Mouse (Mus musculus) heart, postnatal 0 days (tissue): ENCODE measurements around the gene Gm42906. TPM values are rescaled to one million over a fixed set of nuclear protein-coding genes. Genes with fewer than 3 reads are reported as not detected.

Source experiments
- ATAC-seq: fragments of 200-750 bp; cut with Nextera tagmentation; 2 replicates; pipeline ENCODE4 v1.8.0; 2017; ENCODE audit warnings: low read depth, moderate number of reproducible peaks, moderate library complexity; ENCODE audit not compliant: insufficient read depth
- DNase-seq: peaks from one replicate; pipeline ENCODE4 v3.0.0-alpha.2; 2016; ENCODE audit warnings: low spot score
- H3K27ac ChIP-seq: fragments of 300-500 bp; sonication (generic); 2 replicates; pipeline ENCODE4 v1.5.1; 2014; ENCODE audit warnings: low read depth, mild to moderate bottlenecking
- H3K27me3 ChIP-seq: fragments of 300-500 bp; sonication (generic); 2 replicates; pipeline ENCODE4 v1.6.1; 2014; ENCODE audit warnings: low read length, mixed read lengths; ENCODE audit not compliant: control insufficient read depth, insufficient read depth
- H3K36me3 ChIP-seq: fragments of 300-500 bp; sonication (generic); replicated peaks from 2 replicates; pipeline ENCODE4 v1.6.1; 2014; ENCODE audit warnings: low read length, mixed read lengths; ENCODE audit not compliant: control insufficient read depth, insufficient read depth
- H3K4me1 ChIP-seq: fragments of 300-500 bp; sonication (generic); 2 replicates; pipeline ENCODE4 v1.6.1; 2014; ENCODE audit warnings: antibody characterized with exemption; ENCODE audit not compliant: control insufficient read depth, insufficient read depth
- H3K4me2 ChIP-seq: fragments of 300-500 bp; sonication (generic); 2 replicates; pipeline ENCODE4 v1.6.1; 2014; ENCODE audit warnings: low read depth, mild to moderate bottlenecking, low read length, moderate library complexity
- H3K4me3 ChIP-seq: fragments of 300-500 bp; sonication (generic); 2 replicates; pipeline ENCODE4 v1.5.1; 2014; ENCODE audit warnings: low read depth, low read length
- H3K9ac ChIP-seq: fragments of 300-500 bp; sonication (generic); replicated peaks from 2 replicates; pipeline ENCODE4 v1.6.1; 2014; ENCODE audit warnings: low read depth, low read length, mixed read lengths
- H3K9me3 ChIP-seq: fragments of 300-500 bp; sonication (generic); replicated peaks from 2 replicates; pipeline ENCODE4 v1.6.1; 2016; ENCODE audit warnings: low read length; ENCODE audit not compliant: control insufficient read depth
- CTCF ChIP-seq: IDR thresholded peaks from 2 replicates; pipeline ENCODE4 v1.5.1; 2016; ENCODE audit warnings: antibody characterized with exemption, control low read depth, low read depth
- EP300 ChIP-seq: IDR thresholded peaks from 2 replicates; pipeline ENCODE4 v1.6.1; 2016; ENCODE audit warnings: antibody characterized with exemption, low read depth
- WGBS: fragments of 180-500 bp; shearing (Covaris S2); extraction: QIAGEN DNeasy Blood & Tissue Kit; methylation state at CpG from one replicate; pipeline ENCODE4 v1.1.7; 2014; 5-methylcytosine and 5-hydroxymethylcytosine counted together
- polyA plus RNA-seq: library from polyadenylated mRNA; unstranded; fragments of >200 nt; fragmentation: Nextera tagmentation; extraction: Ambion mirVana; gene quantifications from 2 replicates; pipeline ENCODE4 v1.2.1, GENCODE M21; 2015
- total RNA-seq: library from RNA; depleted of rRNA; stranded (reverse); fragments of >200 nt; gene quantifications from 2 replicates; pipeline ENCODE4 v1.2.3, GENCODE M21; 2014; ENCODE audit warnings: low replicate concordance

Gm42906 gene
- total and polyA plus RNA-seq, 2 experiments from 2014 or later = not detected

DNA sequence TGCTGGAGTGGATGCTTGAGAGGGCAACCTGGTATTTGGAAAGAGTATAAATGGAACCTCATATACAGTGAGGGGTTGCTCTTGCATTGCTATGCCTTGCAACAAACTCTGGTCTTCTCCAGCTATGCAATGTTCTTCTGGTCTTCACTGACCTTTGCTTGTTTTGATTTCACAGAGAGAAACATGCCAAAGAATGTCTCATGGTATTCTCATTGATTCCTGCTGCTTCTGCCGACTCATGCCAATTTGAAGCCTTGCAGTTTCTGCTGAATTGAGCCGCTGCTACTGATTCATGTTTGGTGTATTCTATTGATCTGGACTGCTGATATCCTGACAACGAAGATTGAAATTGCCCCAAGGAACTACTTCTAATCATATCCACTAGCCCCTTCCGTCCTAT lies 134.4 kb downstream of the Gm42906 start:
- Histone ChIP-seq H3K27ac (no peak overlapping the region), H3K4me3 (no peak overlapping the region), H3K27me3 (no peaks in the 10 kb centered on the region), H3K9me3 (no peaks in the 10 kb centered on the region), H3K36me3 (no peaks in the 10 kb centered on the region), H3K4me2 (no peak overlapping the region), H3K4me1 (no peaks in the 10 kb centered on the region), H3K9ac (no peak overlapping the region)
- WGBS = 80% methylated on average over 4 of the region's 4 CpGs
- DNase-seq (no peak), ATAC-seq (no peak)
- TF ChIP-seq CTCF (no peak), EP300 (no peak)

GRCm38 (mm10) chr5:151292310-151292709 lies 135.7 kb downstream of the Gm42906 start:
- H3K36me3 ChIP-seq = no peaks in the 10 kb centered on the region
- WGBS = 29% methylated on average over 1 of the region's 1 CpGs
- no peaks in the 10 kb centered on the region for H3K4me1 ChIP-seq
- DNase-seq (no peak), ATAC-seq (no peak)
- TF ChIP-seq CTCF (peak; percentile 42), EP300 (no peak)
- H3K27ac ChIP-seq = no peak overlapping the region
- no peaks in the 10 kb centered on the region for H3K27me3 ChIP-seq
- no peaks in the 10 kb centered on the region for H3K9me3 ChIP-seq
- no peak overlapping the region for H3K4me2 ChIP-seq
- no peak overlapping the region for H3K4me3 ChIP-seq
- no peak overlapping the region for H3K9ac ChIP-seq

- DNase-seq = no peak
- WGBS = 86% methylated on average over 1 of the region's 1 CpGs
- Histone ChIP-seq H3K4me3 (no peak overlapping the region), H3K4me1 (no peaks in the 10 kb centered on the region), H3K9me3 (no peaks in the 10 kb centered on the region), H3K4me2 (no peak overlapping the region), H3K27me3 (no peaks in the 10 kb centered on the region), H3K36me3 (no peaks in the 10 kb centered on the region), H3K27ac (no peak overlapping the region), H3K9ac (no peak overlapping the region)
- TF ChIP-seq EP300 (no peak), CTCF (no peak)
- ATAC-seq = no peak
Measured at GRCm38 (mm10) chr5:151286331-151286730, 141.6 kb downstream of the Gm42906 start.

DNA sequence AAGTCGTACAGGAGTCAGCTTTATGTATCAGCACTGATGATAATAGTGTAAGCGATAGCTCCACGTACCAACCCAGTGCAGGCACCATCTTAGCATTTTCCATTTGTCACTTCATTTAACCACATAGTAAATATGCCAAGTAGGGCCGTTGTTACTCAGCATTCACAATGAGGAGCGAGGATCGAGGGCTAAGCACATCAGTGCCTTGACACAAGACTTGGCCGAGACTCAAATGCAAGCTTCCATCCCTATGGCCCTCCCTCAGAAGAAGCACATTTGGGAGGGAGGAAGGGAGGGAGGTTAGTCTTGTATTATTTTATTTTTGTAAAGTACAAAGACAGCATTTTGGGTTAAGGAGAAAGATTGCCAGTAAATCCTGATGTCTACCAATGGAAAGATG lies 148.4 kb downstream of the Gm42906 start:
- no peaks in the 10 kb centered on the region for H3K4me1 ChIP-seq
- no peak overlapping the region for H3K4me2 ChIP-seq
- H3K27ac ChIP-seq = no peak overlapping the region
- ATAC-seq (no peak), DNase-seq (no peak)
- no peaks in the 10 kb centered on the region for H3K9me3 ChIP-seq
- H3K9ac ChIP-seq = no peak overlapping the region
- no peak overlapping the region for H3K4me3 ChIP-seq
- WGBS = 84% methylated on average over 7 of the region's 7 CpGs
- TF ChIP-seq EP300 (no peak), CTCF (no peak)
- H3K36me3 ChIP-seq = no peaks in the 10 kb centered on the region
- H3K27me3 ChIP-seq = no peaks in the 10 kb centered on the region

DNA sequence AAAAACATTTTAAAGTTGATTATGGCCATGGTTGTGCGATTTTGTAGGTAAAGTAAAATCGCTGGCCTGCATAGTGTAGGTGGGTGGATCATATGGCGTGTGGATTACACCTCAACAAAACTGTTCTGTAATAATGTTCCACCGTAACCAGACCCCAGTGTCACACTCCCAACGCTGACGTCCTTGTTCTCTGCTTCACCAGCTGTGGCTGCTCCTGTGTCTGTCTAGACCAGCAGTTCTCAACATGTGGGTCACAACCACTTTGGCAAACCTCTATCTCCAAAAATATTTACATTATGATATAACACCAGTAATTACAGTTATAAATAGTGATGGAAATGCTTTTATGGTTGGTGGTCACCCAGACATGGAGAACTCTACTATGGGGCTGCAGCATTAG lies 150.0 kb downstream of the Gm42906 start:
- no peak overlapping the region for H3K27ac ChIP-seq
- ATAC-seq (no peak), DNase-seq (no peak)
- H3K4me1 ChIP-seq = no peaks in the 10 kb centered on the region
- H3K27me3 ChIP-seq = no peaks in the 10 kb centered on the region
- 72% methylated on average over 6 of the region's 6 CpGs for WGBS
- no peak overlapping the region for H3K4me3 ChIP-seq
- no peak for TF ChIP-seq CTCF
- TF ChIP-seq EP300 = no peak
- no peaks in the 10 kb centered on the region for H3K9me3 ChIP-seq
- no peaks in the 10 kb centered on the region for H3K36me3 ChIP-seq
- no peak overlapping the region for H3K9ac ChIP-seq
- H3K4me2 ChIP-seq = no peak overlapping the region

GRCm38 (mm10) chr5:151275986-151276385 lies 152.0 kb downstream of the Gm42906 start:
- H3K9me3 ChIP-seq = no peaks in the 10 kb centered on the region
- H3K27ac ChIP-seq = no peak overlapping the region
- H3K4me3 ChIP-seq = no peak overlapping the region
- no peaks in the 10 kb centered on the region for H3K27me3 ChIP-seq
- 85% methylated on average over 2 of the region's 2 CpGs for WGBS
- no peaks in the 10 kb centered on the region for H3K36me3 ChIP-seq
- no peak overlapping the region for H3K4me2 ChIP-seq
- no peak for ATAC-seq
- no peak for DNase-seq
- no peak for TF ChIP-seq CTCF
- H3K4me1 ChIP-seq = no peaks in the 10 kb centered on the region
- H3K9ac ChIP-seq = no peak overlapping the region
